Mouse (Mus musculus) liver, embryonic 11.5 days (tissue): ENCODE results near the gene Mcrip2. TPM values are rescaled to one million over a fixed set of nuclear protein-coding genes. Genes with fewer than 3 reads are reported as not detected.

Source experiments
- ATAC-seq: fragments of 200-750 bp; cut with Nextera tagmentation; replicated peaks from 2 replicates; pipeline ENCODE4 v1.8.0; 2017; ENCODE audit warnings: moderate number of reproducible peaks, mild to moderate bottlenecking, moderate TSS enrichment, moderate library complexity; ENCODE audit not compliant: low FRiP score
- DNase-seq: peaks from one replicate; pipeline ENCODE4 v3.0.0-alpha.2; 2017; ENCODE audit warnings: low spot score
- H3K27ac ChIP-seq: fragments of 300-500 bp; sonication (generic); 2 replicates; pipeline ENCODE4 v1.5.1; 2014; ENCODE audit warnings: mild to moderate bottlenecking, low read depth, low read length, control low read depth
- H3K27me3 ChIP-seq: fragments of 300-500 bp; sonication (generic); replicated peaks from 2 replicates; pipeline ENCODE4 v1.6.1; 2014; ENCODE audit warnings: low read length, mixed read lengths; ENCODE audit not compliant: control insufficient read depth, insufficient read depth
- H3K36me3 ChIP-seq: fragments of 300-500 bp; sonication (generic); 2 replicates; pipeline ENCODE4 v1.6.1; 2014; ENCODE audit warnings: mild to moderate bottlenecking, low read length, moderate library complexity, mixed read lengths; ENCODE audit not compliant: control insufficient read depth, insufficient read depth
- H3K4me1 ChIP-seq: fragments of 300-500 bp; sonication (generic); replicated peaks from 2 replicates; pipeline ENCODE4 v1.6.1; 2014; ENCODE audit warnings: low read length, mixed read lengths; ENCODE audit not compliant: control insufficient read depth, insufficient read depth
- H3K4me2 ChIP-seq: fragments of 300-500 bp; sonication (generic); 2 replicates; pipeline ENCODE4 v1.6.1; 2014; ENCODE audit warnings: mild to moderate bottlenecking, control low read depth, moderate library complexity
- H3K4me3 ChIP-seq: fragments of 300-500 bp; sonication (generic); 2 replicates; pipeline ENCODE4 v1.5.1; 2014; ENCODE audit warnings: low read depth, low read length, control low read depth
- H3K9ac ChIP-seq: fragments of 300-500 bp; sonication (generic); 2 replicates; pipeline ENCODE4 v1.6.1; 2014; ENCODE audit warnings: low read depth, low read length, control low read depth
- H3K9me3 ChIP-seq: fragments of 300-500 bp; sonication (generic); 2 replicates; pipeline ENCODE4 v1.6.1; 2016; ENCODE audit warnings: low read length, inconsistent platforms, mixed read lengths; ENCODE audit not compliant: control insufficient read depth
- WGBS: fragments of 180-500 bp; shearing (Covaris S2); extraction: QIAGEN DNeasy Blood & Tissue Kit; methylation state at CpG from one replicate; pipeline ENCODE4 v1.1.7; 2014; 5-methylcytosine and 5-hydroxymethylcytosine counted together
- polyA plus RNA-seq: library from polyadenylated mRNA; unstranded; fragments of >200 nt; fragmentation: Nextera tagmentation; extraction: Ambion mirVana; gene quantifications from 2 replicates; pipeline ENCODE4 v1.2.1, GENCODE M21; 2014

Mcrip2 gene
- polyA plus RNA-seq, 1 experiment from 2014 or later, result 110 TPM

DNA sequence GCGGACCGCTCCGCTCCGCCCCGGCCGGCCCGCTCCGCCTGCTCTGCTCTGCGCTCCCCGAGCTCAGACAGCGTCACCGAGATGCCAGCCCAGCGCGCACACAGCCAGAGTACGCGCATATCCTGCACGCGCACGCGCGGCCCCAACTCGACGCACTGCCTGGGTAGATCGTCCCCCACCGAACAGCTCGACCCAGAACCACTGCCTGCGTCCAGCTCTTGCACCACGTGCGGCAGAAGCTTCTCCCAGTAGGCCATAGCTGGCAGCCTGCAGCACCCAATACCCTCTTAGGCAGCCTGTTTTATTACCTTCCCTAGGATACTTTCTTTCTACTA is 31.5 kb downstream of the Mcrip2 start, which contains the start of gene Rhbdl1:
Rhbdl1 (minus strand) TSS at position 220 of the 335 bp plus-strand sequence.
- Histone ChIP-seq H3K36me3 (peaks cover 37% of the 10 kb centered on the region), H3K4me3 (peak within 1 kb of the TSS; percentile 40), H3K27ac (peak within 1 kb of the TSS; percentile 8; the same call in 1 of the 2 replicates), H3K9me3 (no peaks in the 10 kb centered on the region), H3K9ac (peak within 1 kb of the TSS; percentile 58), H3K27me3 (no peaks in the 10 kb centered on the region), H3K4me2 (peak within 1 kb of the TSS; percentile 77), H3K4me1 (peaks cover 39% of the 10 kb centered on the region)
- ATAC-seq (no peak), DNase-seq (peak; percentile 71)
- WGBS, result 7% methylated on average over 29 of the region's 29 CpGs

DNA sequence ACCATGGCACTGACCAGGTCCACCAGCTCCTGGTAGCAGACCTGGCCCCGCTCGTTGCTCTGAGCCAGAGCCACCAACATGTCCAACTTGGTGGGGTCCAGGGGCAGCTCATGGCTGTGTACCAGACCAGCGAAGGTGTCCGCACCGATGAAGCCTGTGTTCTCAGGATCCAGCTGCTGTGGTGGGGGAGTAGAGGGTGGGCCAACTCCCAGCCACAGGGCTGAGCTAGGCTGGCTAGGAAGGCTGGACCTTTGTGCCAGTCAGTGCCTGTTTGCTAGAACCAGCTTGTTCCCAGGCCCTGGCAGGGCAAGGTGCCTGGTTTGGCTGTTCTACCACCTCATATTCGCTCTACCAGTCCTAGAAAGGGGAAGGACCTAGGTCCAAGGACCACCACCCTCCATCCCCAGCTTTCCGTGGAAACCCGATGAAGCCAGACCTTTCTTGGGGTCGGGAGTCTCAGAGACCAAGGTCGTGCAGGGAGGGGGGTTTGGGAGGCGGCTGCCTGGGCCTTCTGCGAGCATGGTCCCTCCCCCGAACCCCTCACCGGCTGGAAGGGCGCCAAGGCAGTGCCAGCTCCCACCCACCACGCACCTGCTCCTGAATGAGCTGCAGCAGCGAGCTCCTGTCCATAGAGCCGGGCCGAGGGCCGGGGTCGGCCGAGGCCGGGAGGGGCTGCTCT is 32.0 kb downstream of the Mcrip2 start:
- DNase-seq (no peak), ATAC-seq (no peak)
- Histone ChIP-seq H3K4me2 (peak overlapping the region; percentile 77), H3K27ac (peak overlapping the region; percentile 8; the same call in 1 of the 2 replicates), H3K4me3 (peak overlapping the region; percentile 40), H3K9me3 (no peaks in the 10 kb centered on the region), H3K4me1 (peaks cover 44% of the 10 kb centered on the region), H3K9ac (peak overlapping the region; percentile 58), H3K27me3 (no peaks in the 10 kb centered on the region), H3K36me3 (peaks cover 36% of the 10 kb centered on the region)
- 24% methylated on average over 23 of the region's 23 CpGs for WGBS

DNA sequence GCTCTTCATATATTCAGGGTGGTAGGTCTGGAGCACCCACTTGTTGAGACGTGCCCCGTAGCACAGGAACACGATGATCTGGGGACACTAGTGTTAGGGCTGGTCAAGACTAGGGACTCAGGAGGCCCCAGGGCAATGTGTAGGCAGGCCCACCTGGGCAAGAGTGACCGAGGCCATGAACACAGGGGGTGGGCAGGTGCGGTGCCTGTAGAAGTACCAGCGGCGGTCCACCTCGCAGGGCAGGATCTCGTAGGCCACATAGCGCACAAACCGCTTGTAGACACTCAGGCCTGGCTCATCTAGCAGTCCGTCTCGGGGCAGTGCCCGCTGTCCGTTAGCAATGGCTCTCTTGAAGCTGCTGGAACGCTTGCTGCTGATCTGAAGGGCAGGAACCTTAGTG is 32.7 kb downstream of the Mcrip2 start:
- H3K4me2 ChIP-seq, result no peak overlapping the region; the same call in none of the 2 replicates
- no peaks in the 10 kb centered on the region for H3K9me3 ChIP-seq
- no peak overlapping the region for H3K27ac ChIP-seq
- 93% methylated on average over 16 of the region's 16 CpGs for WGBS
- peaks cover 51% of the 10 kb centered on the region for H3K4me1 ChIP-seq
- no peak for DNase-seq
- H3K36me3 ChIP-seq, result peaks cover 36% of the 10 kb centered on the region
- ATAC-seq, result no peak
- H3K9ac ChIP-seq, result no peak overlapping the region
- no peak overlapping the region; the same call in 1 of the 2 replicates for H3K4me3 ChIP-seq
- no peaks in the 10 kb centered on the region for H3K27me3 ChIP-seq

DNA sequence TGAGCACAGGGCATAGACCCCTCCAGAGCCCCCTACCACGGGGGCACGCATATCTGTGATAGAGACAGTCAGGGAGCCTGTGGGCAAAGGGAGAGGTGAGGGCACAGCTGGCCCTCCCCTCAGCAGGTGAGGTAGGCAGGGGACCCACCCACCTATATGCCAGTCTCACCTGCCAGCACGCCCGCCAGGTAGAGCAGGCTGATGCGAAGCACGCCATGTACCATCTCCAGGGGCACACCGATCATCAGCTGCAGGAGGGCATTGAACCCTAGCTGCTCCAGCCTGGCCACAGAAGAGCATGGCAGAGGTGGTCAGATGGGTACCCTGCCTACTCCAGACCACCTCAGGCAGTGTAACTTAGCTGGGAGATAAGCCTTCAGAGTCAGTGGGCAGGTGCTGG is 33.3 kb downstream of the Mcrip2 start:
- peaks cover 54% of the 10 kb centered on the region for H3K4me1 ChIP-seq
- WGBS, result 92% methylated on average over 7 of the region's 7 CpGs

DNA sequence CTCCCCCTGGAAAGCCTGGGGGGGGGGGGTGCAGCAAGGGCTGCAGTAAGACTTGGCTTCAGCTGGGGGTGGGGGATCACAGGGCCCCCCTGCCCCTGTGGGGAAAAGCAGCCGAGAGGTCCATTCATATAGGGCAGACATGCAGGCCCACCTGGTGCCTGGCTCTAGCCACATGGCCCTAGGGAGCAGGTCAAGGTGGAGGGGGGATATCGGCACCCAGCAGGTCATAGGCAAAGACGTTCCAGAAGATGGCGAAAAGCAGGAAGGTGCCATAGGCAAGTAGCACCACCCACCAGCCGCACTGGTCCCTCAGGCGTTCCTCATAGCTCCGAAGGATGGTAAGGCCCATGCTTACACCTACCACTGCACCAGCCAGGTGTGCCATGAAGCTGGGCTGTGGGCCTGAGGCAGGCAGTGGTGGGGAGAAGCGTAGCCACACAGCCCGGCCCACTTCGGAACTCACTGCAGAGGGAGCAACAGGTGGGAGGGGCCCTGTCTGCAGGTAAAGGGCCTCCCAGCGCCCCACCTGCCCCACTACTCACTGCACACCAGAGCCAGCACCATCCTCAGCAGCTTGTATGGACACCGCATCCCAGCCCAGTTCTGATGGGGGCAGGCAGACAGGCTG is 33.9 kb downstream of the Mcrip2 start:
- H3K36me3 ChIP-seq, result peaks cover 38% of the 10 kb centered on the region
- 91% methylated on average over 12 of the region's 12 CpGs for WGBS

More for the DNA sequence above, 33.3 kb downstream of the Mcrip2 start:
- peak overlapping the region; percentile 99; the same call in 1 of the 2 replicates for H3K4me2 ChIP-seq
- H3K9me3 ChIP-seq, result no peaks in the 10 kb centered on the region
- no peak overlapping the region for H3K4me3 ChIP-seq
- H3K27ac ChIP-seq, result no peak overlapping the region
- DNase-seq, result no peak
- peaks cover 36% of the 10 kb centered on the region for H3K36me3 ChIP-seq
- H3K9ac ChIP-seq, result no peak overlapping the region
- no peaks in the 10 kb centered on the region for H3K27me3 ChIP-seq
- ATAC-seq, result no peak

DNA sequence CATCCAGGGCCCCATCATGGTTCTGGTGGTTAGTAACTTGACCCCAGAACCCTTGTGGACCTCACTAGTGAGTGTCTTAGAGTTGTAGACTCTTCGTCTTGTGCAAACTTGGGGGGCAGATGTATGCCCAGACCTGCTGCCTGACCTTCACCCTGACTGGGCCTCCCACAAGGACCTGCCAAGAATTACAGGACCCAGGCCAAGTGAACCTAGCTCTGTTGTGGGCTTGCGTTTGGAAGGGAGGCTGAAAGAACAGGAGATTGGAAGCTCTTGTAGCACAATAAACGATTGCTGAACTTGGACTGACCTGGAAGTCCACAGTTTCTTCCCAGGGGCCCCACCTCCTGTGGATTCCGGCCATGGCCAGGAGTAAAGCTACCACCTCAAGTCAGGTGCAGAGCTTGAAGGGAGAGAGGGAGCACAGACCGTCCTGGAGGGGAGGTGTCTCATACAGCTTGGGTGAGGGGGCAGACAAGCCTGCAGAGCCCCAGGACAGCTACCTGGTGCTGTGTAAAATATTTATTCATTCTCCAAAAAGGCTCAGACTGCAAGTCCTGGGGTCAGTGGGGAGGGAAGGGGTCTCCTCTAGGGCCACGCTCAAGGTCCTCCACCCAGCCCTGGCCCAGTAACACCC is 34.5 kb downstream of the Mcrip2 start:
- WGBS, result 42% methylated on average over 6 of the region's 6 CpGs
- H3K4me1 ChIP-seq, result peaks cover 61% of the 10 kb centered on the region

More for the DNA sequence above, 33.9 kb downstream of the Mcrip2 start:
- no peak overlapping the region for H3K27ac ChIP-seq
- H3K27me3 ChIP-seq, result no peaks in the 10 kb centered on the region
- no peaks in the 10 kb centered on the region for H3K9me3 ChIP-seq
- DNase-seq, result no peak
- H3K4me3 ChIP-seq, result peak overlapping the region; percentile 85
- no peak for ATAC-seq
- peak overlapping the region; percentile 99 for H3K4me2 ChIP-seq
- peaks cover 60% of the 10 kb centered on the region for H3K4me1 ChIP-seq
- H3K9ac ChIP-seq, result peak overlapping the region; percentile 88

DNA sequence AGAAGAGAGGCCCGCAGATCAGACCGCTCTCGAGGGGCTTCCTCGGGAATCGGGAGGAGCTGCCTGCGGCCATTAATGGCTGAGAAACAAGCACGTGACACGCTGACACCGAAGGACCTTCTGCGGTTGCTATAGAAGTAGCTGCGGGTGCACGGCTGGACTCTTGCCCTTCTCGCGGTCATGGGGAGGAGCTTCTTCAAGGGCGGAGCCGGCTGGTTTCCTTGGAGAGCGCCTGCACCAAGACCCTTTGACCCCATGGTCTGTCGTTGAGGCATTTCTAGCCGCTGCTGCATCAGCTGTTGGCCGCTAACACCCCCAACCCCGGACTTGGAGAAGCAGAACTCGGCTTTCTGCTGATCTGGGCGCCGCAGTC is 35.3 kb downstream of the Mcrip2 start, which contains the start of gene Stub1:
Stub1 (minus strand) TSS at position 114 of the 373 bp plus-strand sequence.
- peaks cover 64% of the 10 kb centered on the region for H3K4me1 ChIP-seq
- no peaks in the 10 kb centered on the region for H3K9me3 ChIP-seq
- H3K27me3 ChIP-seq, result no peaks in the 10 kb centered on the region
- peaks cover 32% of the 10 kb centered on the region for H3K36me3 ChIP-seq
- peak within 1 kb of the TSS; percentile 85 for H3K4me3 ChIP-seq
- ATAC-seq (peak; percentile 50), DNase-seq (no peak)
- WGBS, result under 1% methylated on average over 24 of the region's 24 CpGs
- peak within 1 kb of the TSS; percentile 97 for H3K27ac ChIP-seq
- peak within 1 kb of the TSS; percentile 99 for H3K4me2 ChIP-seq
- H3K9ac ChIP-seq, result peak within 1 kb of the TSS; percentile 88

More for the DNA sequence above, 34.5 kb downstream of the Mcrip2 start:
- Histone ChIP-seq H3K4me2 (peak overlapping the region; percentile 99), H3K9ac (peak overlapping the region; percentile 88), H3K27me3 (no peaks in the 10 kb centered on the region), H3K4me3 (peak overlapping the region; percentile 85), H3K36me3 (peaks cover 33% of the 10 kb centered on the region), H3K27ac (peak overlapping the region; percentile 97), H3K9me3 (no peaks in the 10 kb centered on the region)
- DNase-seq, result no peak
- no peak for ATAC-seq

DNA sequence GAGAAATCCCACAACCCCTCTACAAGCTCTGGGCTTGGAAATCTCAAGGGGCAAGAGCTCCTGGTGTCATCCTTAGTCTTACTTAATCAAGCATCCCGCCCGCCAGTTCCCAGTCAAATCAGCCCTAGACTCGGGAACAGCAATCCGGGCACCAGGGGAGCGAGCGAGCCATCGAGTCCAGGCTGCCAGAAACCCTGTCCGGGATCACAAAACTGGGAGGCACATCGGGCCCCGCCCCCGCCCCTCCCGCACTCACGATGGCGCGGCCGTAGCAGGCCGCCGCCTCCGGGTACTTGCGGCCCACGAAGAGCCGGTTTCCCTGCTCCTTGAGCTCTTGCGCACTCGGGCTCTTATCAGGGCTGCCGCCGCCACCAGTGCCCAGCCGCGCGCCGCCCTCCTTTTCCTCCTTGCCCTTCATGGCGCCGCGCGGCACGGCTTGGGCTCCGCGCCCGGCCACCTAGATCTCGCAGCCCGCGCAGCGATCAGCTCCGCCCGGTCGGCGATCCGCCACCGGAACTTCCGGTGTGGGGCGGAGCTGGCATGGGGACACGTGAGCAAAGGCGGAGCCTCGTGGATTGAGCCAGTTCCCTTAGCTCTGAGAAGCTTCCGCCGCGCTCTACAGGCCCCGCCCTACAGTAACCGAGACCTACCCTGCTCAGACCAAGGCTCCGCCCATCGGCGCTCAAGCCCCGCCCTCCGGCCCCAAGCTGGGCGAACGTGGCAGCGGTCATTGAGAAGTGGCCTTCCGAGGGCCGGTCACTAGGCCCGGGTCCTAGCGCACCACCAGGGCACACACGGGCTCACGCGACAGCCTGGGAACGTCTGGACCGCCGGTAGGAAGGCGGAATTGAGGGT is 35.9 kb downstream of the Mcrip2 start:
- WGBS, result under 1% methylated on average over 77 of the region's 77 CpGs
- Histone ChIP-seq H3K9ac (peak overlapping the region; percentile 88), H3K4me1 (peaks cover 62% of the 10 kb centered on the region), H3K27ac (peak overlapping the region; percentile 97), H3K27me3 (no peaks in the 10 kb centered on the region), H3K9me3 (no peaks in the 10 kb centered on the region), H3K4me2 (peak overlapping the region; percentile 99), H3K4me3 (peak overlapping the region; percentile 85), H3K36me3 (peaks cover 35% of the 10 kb centered on the region)
- DNase-seq, result peak; percentile 99
- peak; percentile 90 for ATAC-seq
